In genomic region chr2:43950741-43951140, GRCm38 (mm10) we compare ENCODE assay signal across 24 mouse cellular contexts.
DNase-seq lines count a peak whose midpoint lies in the region; ATAC-seq and TF ChIP-seq lines count a peak whose summit lies in the region.
"Had no signal": no experiment of that assay in that cellular context is flagged by ENCODE, and none has a peak within 500 bp of the region (broad histone marks: within the 10 kb centered on the region; RNA-seq: fewer than 3 reads in every experiment).

No protein-coding gene starts in this region.

- H3K9me3 ChIP-seq in forebrain, embryonic 13.5 days (replicated peaks), result no peaks in the 10 kb centered on the region
- no peaks in the 10 kb centered on the region for H3K9me3 ChIP-seq in forebrain, embryonic 10.5 days
- H3K9me3 ChIP-seq: heart, embryonic 12.5 days; heart, embryonic 15.5 days; hindbrain, embryonic 10.5 days; hindbrain, embryonic 13.5 days; intestine, embryonic 15.5 days had no signal

- H3K4me2 ChIP-seq in forebrain, embryonic 13.5 days, result no peak overlapping the region
- H3K4me2 ChIP-seq: heart, embryonic 12.5 days; heart, embryonic 15.5 days; hindbrain, embryonic 13.5 days; intestine, embryonic 15.5 days had no signal

- H3K36me3 ChIP-seq in forebrain, embryonic 13.5 days (ENCODE audit: poor library complexity, severe bottlenecking), result no peaks in the 10 kb centered on the region
- H3K36me3 ChIP-seq in forebrain, embryonic 10.5 days (replicated peaks), result no peaks in the 10 kb centered on the region
- H3K36me3 ChIP-seq: heart, embryonic 12.5 days; heart, embryonic 15.5 days; hindbrain, embryonic 10.5 days; hindbrain, embryonic 13.5 days; intestine, embryonic 15.5 days had no signal

- no peak for DNase-seq in forebrain, embryonic 10.5 days (ENCODE audit: extremely low spot score, low spot score)
- DNase-seq in layer of hippocampus, adult 2 months (ENCODE audit: low spot score in 2 of 2), result no peak
- no peak for DNase-seq in layer of hippocampus, adult 8-10 months (ENCODE audit: low spot score in 2 of 2)
- DNase-seq in yolk sac, embryonic 10.5 days (ENCODE audit: low spot score), result no peak
- DNase-seq in ovary, postnatal 10 days (ENCODE audit: low spot score), result no peak
- DNase-seq: adrenal gland, adult 8-10 months; adrenal gland, postnatal 25 days; cerebellum, adult 11 months; cerebellum, adult 8-10 months; cerebellum, postnatal 10 days; cerebellum, postnatal 36 days; gastrocnemius, postnatal 25 days; heart, adult 18-20 months; heart, postnatal 10 days; heart, postnatal 36 days had no signal

- no peak overlapping the region for H3K9ac ChIP-seq in forebrain, embryonic 13.5 days
- H3K9ac ChIP-seq: heart, embryonic 12.5 days; heart, embryonic 15.5 days; hindbrain, embryonic 13.5 days; intestine, embryonic 15.5 days had no signal

- H3K27ac ChIP-seq in forebrain, embryonic 13.5 days, result 0 out of 2 replicates have a peak overlapping the region, but pooled peaks have one; percentile 52
- H3K27ac ChIP-seq in forebrain, embryonic 10.5 days, result no peak overlapping the region
- H3K27ac ChIP-seq in layer of hippocampus, adult 2 months, result peak overlapping the region; percentile 50
- H3K27ac ChIP-seq in cortical plate, adult 2 months (ENCODE audit: insufficient read depth, low read length), result 0 out of 2 replicates have a peak overlapping the region, but pooled peaks have one; percentile 15
- H3K27ac ChIP-seq: heart, embryonic 15.5 days; hindbrain, embryonic 10.5 days; hindbrain, embryonic 13.5 days; intestine, embryonic 15.5 days had no signal

- WGBS in forebrain, embryonic 13.5 days, result 69% methylated on average over 6 of the region's 6 CpGs
- 81% methylated on average over 6 of the region's 6 CpGs for WGBS in forebrain, embryonic 10.5 days

- TF ChIP-seq POLR2A in cortical plate, adult 2 months (IDR thresholded peaks at IDR 0.05; ENCODE audit: extremely low read depth, insufficient read depth, low read length), result no peak

- no peak for TF ChIP-seq CTCF in layer of hippocampus, adult 2 months (conservative IDR thresholded peaks at IDR 0.05)
- TF ChIP-seq CTCF in cortical plate, adult 2 months (IDR thresholded peaks at IDR 0.05; ENCODE audit: extremely low read depth, insufficient read depth, low read length), result no peak

- no peaks in the 10 kb centered on the region for H3K4me1 ChIP-seq in forebrain, embryonic 13.5 days
- H3K4me1 ChIP-seq in forebrain, embryonic 10.5 days, result no peaks in the 10 kb centered on the region
- no peaks in the 10 kb centered on the region for H3K4me1 ChIP-seq in cortical plate, adult 2 months (ENCODE audit: control insufficient read depth, insufficient read depth, low read length)
- H3K4me1 ChIP-seq: heart, embryonic 12.5 days; heart, embryonic 15.5 days; hindbrain, embryonic 10.5 days; hindbrain, embryonic 13.5 days; intestine, embryonic 15.5 days had no signal

- no peak for ATAC-seq in forebrain, embryonic 13.5 days
- ATAC-seq: activated CD4-positive, CD25-positive, alpha-beta regulatory T cell, adult 4 months; hindbrain, embryonic 16.5 days; intestine, embryonic 15.5 days had no signal

- H3K27me3 ChIP-seq in forebrain, embryonic 13.5 days, result no peaks in the 10 kb centered on the region
- no peaks in the 10 kb centered on the region for H3K27me3 ChIP-seq in forebrain, embryonic 10.5 days (ENCODE audit: poor library complexity, severe bottlenecking)
- H3K27me3 ChIP-seq: heart, embryonic 12.5 days; heart, embryonic 15.5 days; hindbrain, embryonic 13.5 days; intestine, embryonic 15.5 days had no signal

- no peak overlapping the region for H3K4me3 ChIP-seq in forebrain, embryonic 13.5 days
- H3K4me3 ChIP-seq in forebrain, embryonic 10.5 days, result no peak overlapping the region
- H3K4me3 ChIP-seq in layer of hippocampus, adult 2 months, result no peak overlapping the region
- H3K4me3 ChIP-seq in cortical plate, adult 2 months (ENCODE audit: insufficient read depth, low read length), result no peak overlapping the region
- H3K4me3 ChIP-seq: heart, embryonic 12.5 days; heart, embryonic 15.5 days; hindbrain, embryonic 10.5 days; hindbrain, embryonic 13.5 days; intestine, embryonic 15.5 days had no signal
